In genomic region chr7:6239787-6240186, GRCm38 (mm10) we compare ENCODE assay signal across 19 mouse cellular contexts. TPM values are rescaled to one million over a fixed set of nuclear protein-coding genes. Genes with fewer than 3 reads are reported as not detected.
"Had no signal": no experiment of that assay in that cellular context is flagged by ENCODE, and none has a peak within 500 bp of the region (broad histone marks: within the 10 kb centered on the region; RNA-seq: fewer than 3 reads in every experiment).

No protein-coding gene starts in this region.

- H3K27me3 ChIP-seq: limb, embryonic 15.5 days; midbrain, embryonic 12.5 days; neural tube, embryonic 13.5 days; stomach, embryonic 15.5 days had no signal

- H3K9me3 ChIP-seq: limb, embryonic 15.5 days; neural tube, embryonic 13.5 days; stomach, embryonic 15.5 days had no signal

- H3K27ac ChIP-seq: limb, embryonic 15.5 days; liver, embryonic 14.5 days; midbrain, embryonic 12.5 days; neural tube, embryonic 13.5 days; stomach, embryonic 15.5 days had no signal

- H3K4me1 ChIP-seq: limb, embryonic 15.5 days; midbrain, embryonic 12.5 days; neural tube, embryonic 13.5 days; stomach, embryonic 15.5 days had no signal

- DNase-seq: kidney, adult 18-20 months; layer of hippocampus, adult 9-11 months; layer of hippocampus, postnatal 36 days; right cerebral cortex, postnatal 14 days had no signal

- H3K4me3 ChIP-seq: limb, embryonic 15.5 days; midbrain, embryonic 12.5 days; neural tube, embryonic 13.5 days; stomach, embryonic 15.5 days had no signal

- H3K9ac ChIP-seq: limb, embryonic 15.5 days; liver, embryonic 14.5 days; midbrain, embryonic 12.5 days; neural tube, embryonic 13.5 days; stomach, embryonic 15.5 days had no signal

- H3K4me2 ChIP-seq: limb, embryonic 15.5 days; midbrain, embryonic 12.5 days; neural tube, embryonic 13.5 days; stomach, embryonic 15.5 days had no signal

- H3K36me3 ChIP-seq: limb, embryonic 15.5 days; midbrain, embryonic 12.5 days; neural tube, embryonic 13.5 days; stomach, embryonic 15.5 days had no signal

- ATAC-seq: lung, postnatal 0 days; midbrain, embryonic 16.5 days had no signal

RNA-seq across cellular contexts. Expression of gene Epp13, which starts 12.7 kb away (rescaled TPM):
- total RNA-seq: layer of hippocampus, adult 18-20 months; layer of hippocampus, postnatal 36 days; left cerebral cortex, adult 8-10 months; left cerebral cortex, postnatal 25 days; megakaryocyte-erythroid progenitor cell, adult 5-6 weeks had no signal
- polyA plus RNA-seq: intestine, embryonic 14.5 days; limb, embryonic 11.5 days; limb, embryonic 15.5 days; liver, embryonic 14.5 days; lung, postnatal 0 days; midbrain, embryonic 12.5 days; midbrain, embryonic 16.5 days; neural tube, embryonic 13.5 days; spleen, adult 2 months; stomach, embryonic 15.5 days had no signal

RNA-seq across cellular contexts. Expression of gene Zscan5b, which starts 17.7 kb away (rescaled TPM):
- total RNA-seq: layer of hippocampus, adult 18-20 months; layer of hippocampus, postnatal 36 days; left cerebral cortex, adult 8-10 months; left cerebral cortex, postnatal 25 days; megakaryocyte-erythroid progenitor cell, adult 5-6 weeks had no signal
- polyA plus RNA-seq: intestine, embryonic 14.5 days; limb, embryonic 11.5 days; limb, embryonic 15.5 days; liver, embryonic 14.5 days; lung, postnatal 0 days; midbrain, embryonic 12.5 days; midbrain, embryonic 16.5 days; neural tube, embryonic 13.5 days; spleen, adult 2 months; stomach, embryonic 15.5 days had no signal

RNA-seq across cellular contexts. Expression of gene Galp, which starts 42.9 kb away (rescaled TPM):
- total RNA-seq: layer of hippocampus, adult 18-20 months; layer of hippocampus, postnatal 36 days; left cerebral cortex, adult 8-10 months; left cerebral cortex, postnatal 25 days; megakaryocyte-erythroid progenitor cell, adult 5-6 weeks had no signal
- polyA plus RNA-seq: intestine, embryonic 14.5 days; limb, embryonic 11.5 days; limb, embryonic 15.5 days; liver, embryonic 14.5 days; lung, postnatal 0 days; midbrain, embryonic 12.5 days; midbrain, embryonic 16.5 days; neural tube, embryonic 13.5 days; spleen, adult 2 months; stomach, embryonic 15.5 days; testis, adult 2 months had no signal
